Mouse (Mus musculus): ENCODE results near the gene Abca4. TPM values are rescaled to one million over a fixed set of nuclear protein-coding genes. Genes with fewer than 3 reads are reported as not detected.

Abca4 gene
- total RNA-seq (2015; ENCODE audit: low replicate concordance) = not detected in 2 replicates
- total RNA-seq (2017; ENCODE audit: low replicate concordance) = 0.51 TPM in 1 of 2 replicates, not detected in the other

DNA sequence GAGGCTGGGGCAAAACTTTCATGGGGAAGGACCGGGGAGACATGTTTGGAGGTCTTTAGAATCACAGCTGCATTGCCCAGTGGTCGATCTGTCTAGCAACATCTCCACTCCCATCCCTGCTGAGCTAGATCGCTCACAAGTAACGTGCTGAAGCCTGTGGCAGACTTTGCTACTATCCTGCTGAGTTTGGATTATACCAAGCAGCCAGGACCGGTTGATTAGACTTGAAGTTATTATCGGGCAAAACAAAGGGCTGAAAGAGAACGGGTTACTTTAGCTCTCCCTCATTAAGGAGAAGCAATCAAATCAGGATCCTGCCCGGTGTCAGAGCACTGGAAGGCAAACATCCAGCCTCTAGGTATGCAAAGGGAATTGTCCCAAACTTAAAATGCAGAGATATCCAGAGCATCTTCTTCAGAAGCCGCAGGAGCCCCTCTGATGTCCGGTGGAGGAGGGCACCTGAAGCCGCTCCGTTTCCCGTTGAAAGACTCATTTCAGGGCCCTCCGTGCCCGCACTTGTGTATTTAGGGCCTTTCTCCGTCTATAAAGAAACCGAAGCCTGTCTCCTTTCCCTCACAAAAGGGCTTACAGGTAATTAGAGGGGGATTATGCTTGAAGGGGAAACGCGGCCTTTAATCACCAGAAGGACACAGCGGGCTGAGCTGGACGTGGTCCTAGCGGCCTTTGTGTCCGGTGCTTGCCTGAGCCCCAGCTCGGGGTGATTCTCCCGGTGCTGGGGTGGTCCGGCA lies at the start of gene Abca4:
TSS of gene Abca4 (plus strand) at position 645 of the 749 bp plus-strand sequence.
- no peak for ATAC-seq (replicated peaks; ENCODE audit: low FRiP score, poor library complexity, severe bottlenecking)

DNA sequence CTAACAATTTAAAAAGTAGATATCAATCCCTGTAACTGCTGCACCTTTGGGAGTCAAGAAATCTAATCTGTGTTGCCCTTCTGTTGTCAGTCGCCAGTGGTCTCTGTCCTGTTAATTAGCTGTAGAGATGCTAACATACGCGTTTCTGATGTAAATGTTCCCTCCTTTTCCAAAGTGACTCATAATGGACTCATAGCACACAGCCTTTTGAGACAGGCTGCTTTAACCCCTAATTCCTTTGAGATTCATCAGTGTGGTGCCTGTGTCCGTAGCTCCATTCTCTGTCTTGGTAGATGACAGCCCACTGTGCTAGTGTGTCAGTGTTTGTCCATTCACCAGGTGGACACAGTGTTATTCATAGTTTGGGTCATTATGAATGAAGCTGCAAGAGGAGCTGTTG lies 49.1 kb upstream of the Abca4 start:
- ATAC-seq (replicated peaks; ENCODE audit: low FRiP score, poor library complexity, severe bottlenecking) = no peak

DNA sequence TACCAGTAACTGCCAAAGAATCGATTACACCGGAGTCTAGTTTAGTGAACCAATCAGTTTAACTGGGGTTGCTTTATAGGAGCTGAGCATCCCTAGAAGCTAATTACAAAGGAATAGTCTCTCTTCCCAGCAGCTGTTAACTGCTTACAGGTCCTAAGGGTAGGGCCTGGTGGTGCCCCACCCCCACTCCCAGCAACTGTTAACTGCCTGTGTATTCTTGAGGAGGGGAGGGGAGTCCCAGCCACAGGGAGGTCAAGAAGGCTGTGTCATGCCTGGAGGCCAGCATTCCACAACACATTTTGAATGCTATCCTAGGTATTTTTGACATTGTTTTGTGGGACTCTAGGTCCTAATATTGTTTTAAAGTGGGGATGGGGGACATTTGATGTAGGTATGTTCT lies 44.3 kb upstream of the Abca4 start:
- ATAC-seq (replicated peaks; ENCODE audit: low FRiP score, poor library complexity, severe bottlenecking) = no peak

DNA sequence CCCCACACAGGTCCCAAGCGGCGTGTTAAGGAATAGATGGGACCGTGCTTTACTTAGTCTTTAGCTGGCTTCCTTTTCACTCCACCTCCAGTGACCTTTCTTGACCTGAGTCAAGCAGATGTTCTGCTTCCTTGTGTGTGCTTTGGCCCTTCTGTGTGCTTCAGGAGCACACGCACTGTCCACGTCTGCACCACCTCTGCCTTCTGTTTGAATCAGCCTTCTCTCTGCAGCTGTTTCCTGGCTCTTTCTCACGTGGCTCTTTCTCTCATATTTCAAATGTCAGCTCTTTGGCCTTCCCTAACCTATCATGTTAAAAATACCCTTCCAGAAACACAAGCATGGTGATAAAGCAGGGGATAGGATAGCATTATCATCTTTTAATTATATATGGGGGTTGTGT lies 42.7 kb upstream of the Abca4 start:
- ATAC-seq (replicated peaks; ENCODE audit: low FRiP score, poor library complexity, severe bottlenecking) = no peak

DNA sequence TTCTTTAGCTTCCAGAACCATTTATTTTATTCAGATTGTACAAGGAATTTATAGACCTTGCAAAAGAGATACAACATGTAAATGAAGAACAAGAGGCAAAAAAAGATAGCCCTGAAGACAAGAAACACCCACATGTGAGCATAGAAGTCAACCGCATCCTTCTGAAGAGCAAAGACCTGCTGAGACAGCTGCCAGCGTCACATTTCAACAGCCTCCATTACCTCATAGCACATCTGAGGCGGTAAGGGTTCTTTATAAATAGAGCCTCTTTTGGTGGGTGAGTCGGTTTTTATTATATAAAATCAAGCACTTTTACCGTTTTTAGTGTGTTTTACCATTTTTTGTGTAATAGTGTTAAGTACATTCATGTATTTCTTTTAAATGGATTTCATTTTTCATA lies 34.4 kb upstream of the Abca4 start:
- no peak for ATAC-seq (replicated peaks; ENCODE audit: low FRiP score, poor library complexity, severe bottlenecking)

DNA sequence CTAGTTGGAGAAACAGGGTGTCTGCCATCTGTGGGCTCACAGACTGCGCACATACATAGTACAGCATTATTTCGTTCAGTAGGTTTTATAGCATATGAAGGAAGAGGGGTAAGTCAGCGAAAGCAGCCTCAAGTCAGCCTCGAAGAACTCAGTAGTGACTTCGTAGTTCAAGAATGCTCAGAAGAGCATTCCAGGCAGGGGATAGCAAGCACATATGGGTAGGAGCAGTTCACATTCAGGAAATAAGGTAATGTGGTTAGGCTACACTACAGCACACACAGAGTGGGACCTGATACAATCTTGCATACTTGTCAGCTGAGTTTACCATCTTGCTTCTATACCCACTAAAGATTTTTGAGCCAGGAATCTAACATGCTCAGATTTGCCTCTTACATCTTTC lies 34.0 kb upstream of the Abca4 start:
- ATAC-seq (replicated peaks; ENCODE audit: low FRiP score, poor library complexity, severe bottlenecking) = no peak

DNA sequence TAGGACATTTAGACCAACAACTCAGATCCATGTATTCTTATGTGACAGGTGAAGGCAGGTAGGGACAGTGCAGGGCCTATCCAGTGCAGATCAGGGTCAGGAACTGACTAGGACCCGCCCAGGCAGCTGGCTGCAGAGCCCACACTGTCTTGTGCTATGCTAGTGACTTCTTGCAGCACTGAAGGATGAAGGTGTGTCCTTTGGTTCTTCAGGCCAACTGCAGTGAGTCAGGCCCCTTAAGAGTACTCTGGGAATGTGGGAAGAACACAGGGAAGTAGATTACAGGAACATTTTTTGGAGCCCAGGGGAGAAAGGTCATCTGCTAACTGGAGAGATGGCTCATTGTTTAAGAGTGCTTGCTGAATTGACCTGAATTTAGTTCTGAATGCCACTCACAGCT lies 31.8 kb upstream of the Abca4 start:
- ATAC-seq (replicated peaks; ENCODE audit: low FRiP score, poor library complexity, severe bottlenecking) = no peak

DNA sequence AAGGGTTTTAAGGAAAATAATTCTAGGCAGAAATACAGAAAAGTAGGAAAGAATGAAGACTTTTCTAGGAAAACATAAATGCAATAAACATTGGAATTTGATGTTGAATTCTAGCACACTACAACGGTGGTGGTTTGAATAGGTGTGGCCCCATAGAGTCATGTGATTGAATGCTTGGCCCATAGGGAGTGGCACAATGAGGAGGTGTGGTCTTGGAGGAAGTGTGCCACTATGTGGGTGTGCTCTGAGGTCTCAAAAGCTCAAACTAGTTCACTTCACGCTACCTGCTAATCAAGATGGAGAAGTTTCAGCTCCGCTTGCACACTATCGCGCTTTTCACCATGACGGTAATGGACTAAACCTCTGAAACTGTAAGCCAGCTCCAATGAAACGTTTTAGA lies 25.8 kb upstream of the Abca4 start:
- no peak for ATAC-seq (replicated peaks; ENCODE audit: low FRiP score, poor library complexity, severe bottlenecking)

DNA sequence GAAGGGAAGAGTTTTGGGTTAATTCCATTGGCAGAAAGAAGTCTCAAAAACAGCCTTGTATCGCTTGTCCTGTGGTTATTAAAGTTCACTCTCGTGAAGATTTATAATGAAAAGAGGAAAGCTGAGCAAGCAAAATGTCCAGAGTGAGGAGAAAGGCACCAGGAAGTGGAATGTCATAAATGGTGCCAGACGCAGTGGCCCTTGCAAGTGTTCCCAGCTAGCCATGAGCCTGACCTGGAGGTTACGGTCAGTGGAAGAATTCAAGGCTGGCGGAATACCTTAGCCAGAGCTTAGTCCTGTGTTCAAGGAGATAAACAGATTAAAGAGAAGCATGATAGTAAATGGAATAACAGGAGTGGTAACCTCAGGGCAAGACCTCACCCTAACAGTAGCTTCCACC lies 25.1 kb upstream of the Abca4 start:
- ATAC-seq (replicated peaks; ENCODE audit: low FRiP score, poor library complexity, severe bottlenecking) = no peak

DNA sequence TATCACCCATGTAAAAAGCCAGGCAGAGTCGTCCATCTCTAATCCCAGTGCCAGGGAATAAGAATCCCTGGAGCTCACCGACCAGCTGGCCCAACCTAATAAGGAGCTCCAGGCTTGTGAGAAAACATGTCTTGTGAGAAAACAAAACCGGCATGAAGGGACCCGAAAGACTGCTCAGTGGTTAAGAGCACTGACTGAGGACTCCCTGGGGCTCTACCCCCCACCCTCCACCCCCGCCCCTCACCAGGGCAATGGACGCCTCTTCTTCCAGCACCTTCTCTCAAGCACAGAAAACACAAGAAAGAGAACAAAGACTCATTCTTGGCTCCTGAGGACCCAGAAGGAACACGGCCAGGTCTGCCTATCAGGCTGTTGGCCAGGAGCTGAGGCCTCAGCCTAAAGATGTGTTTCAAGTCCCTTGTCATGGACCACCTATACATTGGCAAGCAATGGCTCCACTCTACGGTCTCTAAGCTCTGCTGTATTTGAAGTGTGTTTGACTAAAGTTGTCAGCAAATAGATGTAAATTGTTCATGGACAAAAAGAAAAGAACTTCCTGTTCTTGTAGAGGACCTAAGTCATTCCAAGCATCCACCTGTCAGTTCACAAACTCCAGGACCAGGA lies 23.1 kb upstream of the Abca4 start:
- no peak for ATAC-seq (replicated peaks; ENCODE audit: low FRiP score, poor library complexity, severe bottlenecking)

DNA sequence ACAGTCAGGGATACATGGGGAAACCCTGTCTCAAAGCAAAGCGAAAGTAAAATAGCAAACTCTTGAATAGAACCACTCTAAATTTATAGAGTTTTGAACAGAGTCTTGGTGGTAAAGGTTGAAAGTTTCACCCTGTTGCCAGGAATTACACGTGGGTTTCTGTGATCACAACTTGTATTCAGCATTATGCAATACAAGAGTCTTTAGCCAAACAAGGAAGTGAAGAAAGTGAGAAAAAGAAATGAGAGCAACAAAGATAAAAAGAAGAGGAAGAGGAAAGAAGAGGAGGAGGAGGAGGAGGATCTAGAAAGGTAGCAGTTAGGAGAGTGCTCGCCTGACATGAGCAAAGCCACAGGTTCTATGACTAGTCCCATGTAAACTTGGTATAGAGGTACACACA lies 21.9 kb upstream of the Abca4 start:
- ATAC-seq (replicated peaks; ENCODE audit: low FRiP score, poor library complexity, severe bottlenecking) = no peak

DNA sequence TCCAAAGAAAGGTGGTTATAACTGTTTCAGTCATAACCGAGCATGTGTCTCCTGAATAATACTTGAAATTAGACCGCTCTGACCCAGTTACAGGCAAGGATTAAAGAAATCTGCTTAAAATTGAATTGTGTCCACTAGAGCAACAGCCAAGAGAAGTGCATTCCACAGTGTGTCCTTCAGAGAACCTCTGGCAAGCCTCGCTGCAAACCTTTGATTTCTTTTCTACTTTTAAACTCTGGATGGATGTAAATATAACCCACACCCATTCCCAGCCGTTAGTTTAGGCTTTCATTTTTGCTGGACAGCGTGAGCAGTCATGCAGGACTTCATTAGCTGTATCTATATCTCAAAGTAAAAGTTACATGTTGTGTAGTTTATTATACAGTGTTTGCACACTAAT lies 17.6 kb upstream of the Abca4 start:
- ATAC-seq (replicated peaks; ENCODE audit: low FRiP score, poor library complexity, severe bottlenecking) = no peak

DNA sequence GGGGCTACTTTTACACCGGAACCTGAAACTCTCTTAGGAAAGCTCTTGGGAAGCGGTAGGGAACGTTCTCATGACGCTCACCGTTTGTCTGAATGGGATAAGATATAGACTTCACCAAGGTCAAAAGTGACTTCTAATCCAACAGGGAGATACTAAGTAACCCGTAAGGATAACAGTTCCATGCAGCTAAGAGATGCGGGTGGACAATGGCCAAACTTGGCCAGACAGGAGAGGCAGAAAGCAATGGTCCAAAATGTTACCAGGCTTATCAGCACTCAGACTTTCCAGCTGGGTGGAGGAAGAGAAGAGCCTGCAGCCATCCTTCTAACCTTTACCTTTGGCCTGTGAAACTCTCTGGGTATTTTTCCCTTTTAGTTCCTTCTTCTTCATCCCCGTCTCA lies 16.5 kb upstream of the Abca4 start:
- no peak for ATAC-seq (replicated peaks; ENCODE audit: low FRiP score, poor library complexity, severe bottlenecking)

DNA sequence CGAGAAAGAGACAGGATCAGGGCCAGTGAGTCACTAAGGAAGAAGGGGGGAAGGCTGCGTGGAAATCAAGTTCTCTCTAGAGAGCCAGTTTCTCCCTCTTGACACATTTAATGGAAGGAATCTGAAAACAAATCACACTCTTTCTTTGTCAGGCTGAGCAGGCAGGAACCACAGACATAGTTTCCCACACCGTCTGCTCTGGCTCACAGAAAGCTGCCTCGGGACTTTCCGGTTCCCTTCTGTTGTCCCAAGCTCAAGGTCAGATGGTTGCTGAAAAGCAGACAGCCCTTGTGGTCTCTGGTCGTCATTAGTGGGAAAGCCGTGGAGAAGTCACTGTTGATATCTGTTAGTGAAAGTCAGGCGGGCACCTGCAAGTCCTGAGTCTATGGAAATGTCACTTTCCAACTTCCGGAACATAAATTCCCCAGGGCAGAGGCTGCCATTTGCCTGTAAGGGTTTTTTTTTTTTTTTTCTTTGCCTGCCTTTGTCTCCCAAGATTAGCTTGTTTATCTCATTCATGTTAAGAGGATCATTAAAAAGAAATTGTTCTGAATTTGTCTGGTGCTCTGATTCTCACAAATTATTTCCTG lies 10.9 kb upstream of the Abca4 start:
- no peak for ATAC-seq (replicated peaks; ENCODE audit: low FRiP score, poor library complexity, severe bottlenecking)

DNA sequence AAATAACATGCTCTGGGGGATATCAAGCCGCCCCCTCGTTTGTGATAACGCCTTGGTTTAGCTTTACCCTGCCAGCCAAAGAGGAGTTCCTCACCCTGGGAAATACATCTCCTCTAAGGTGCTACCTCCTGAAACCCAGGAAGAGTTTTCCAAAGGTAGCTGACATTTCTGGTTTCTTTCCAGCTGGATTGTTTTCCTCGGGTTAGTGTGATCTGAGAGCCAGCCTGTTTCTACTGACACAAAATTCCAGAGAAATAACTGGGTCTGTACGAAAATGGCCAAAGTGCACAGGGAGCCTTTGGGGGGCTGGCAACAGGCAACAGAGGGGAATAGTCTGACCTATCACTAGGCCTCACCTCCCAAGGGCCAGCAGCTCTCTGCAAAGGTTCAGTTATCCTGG lies 10.0 kb upstream of the Abca4 start:
- ATAC-seq (replicated peaks; ENCODE audit: low FRiP score, poor library complexity, severe bottlenecking) = no peak

DNA sequence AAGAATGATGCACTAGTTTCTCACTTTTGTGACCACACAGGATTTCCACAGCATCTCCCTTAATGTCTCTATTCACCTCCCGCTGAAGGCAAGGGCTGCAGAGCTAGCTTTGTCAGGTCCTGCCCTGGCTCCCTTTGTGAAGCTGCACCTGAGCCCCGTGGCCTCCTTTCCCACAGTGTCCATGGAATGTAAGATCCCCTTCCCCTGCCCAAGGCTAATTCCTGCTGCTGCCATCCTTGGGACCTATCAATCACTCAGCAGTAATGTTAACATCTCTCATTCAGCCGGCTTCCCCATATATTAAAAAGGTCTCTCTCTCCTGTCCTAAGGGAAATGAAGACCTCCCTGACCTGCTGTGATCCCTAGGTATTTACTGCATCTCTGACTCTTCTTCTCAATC lies 9.2 kb upstream of the Abca4 start:
- ATAC-seq (replicated peaks; ENCODE audit: low FRiP score, poor library complexity, severe bottlenecking) = no peak

DNA sequence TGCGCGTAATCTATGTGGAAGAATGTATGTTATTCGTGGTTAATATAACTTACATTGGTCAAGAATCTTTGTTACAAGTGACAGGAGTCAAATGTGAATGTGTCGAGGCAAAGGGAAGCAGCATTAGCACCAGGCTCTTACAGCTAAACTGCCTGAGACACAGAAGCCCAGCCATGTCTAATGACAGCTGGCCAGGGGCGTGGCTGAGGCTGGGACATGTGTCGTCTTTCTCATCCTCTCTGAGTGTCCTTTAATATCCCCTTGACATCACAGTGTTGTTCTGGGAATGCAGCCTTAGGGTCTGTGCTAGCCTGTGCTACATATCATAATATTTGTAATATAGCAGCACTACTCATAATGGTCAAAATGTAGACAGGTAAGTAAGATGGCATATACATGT lies 3.7 kb upstream of the Abca4 start:
- ATAC-seq (replicated peaks; ENCODE audit: low FRiP score, poor library complexity, severe bottlenecking) = no peak

DNA sequence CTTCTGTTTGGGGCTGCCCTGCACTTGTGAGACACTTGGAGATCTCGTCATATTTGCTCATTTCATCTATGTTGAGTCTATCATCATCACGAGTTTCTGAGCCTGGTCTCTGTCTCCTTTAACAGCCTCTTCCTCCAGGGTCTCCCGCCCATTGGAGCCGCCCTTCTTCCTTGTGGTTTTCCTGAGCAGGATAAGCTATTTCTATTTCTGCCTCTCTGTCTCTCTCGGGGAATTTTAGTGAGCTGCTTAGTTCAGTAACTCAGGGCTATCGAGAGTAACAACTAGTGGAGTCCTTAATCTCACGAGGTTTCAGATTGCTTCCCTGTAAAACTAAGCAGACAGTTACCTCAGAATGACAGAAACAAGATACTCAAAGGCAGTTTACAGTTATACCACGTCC lies 1.1 kb upstream of the Abca4 start:
- no peak for ATAC-seq (replicated peaks; ENCODE audit: low FRiP score, poor library complexity, severe bottlenecking)

DNA sequence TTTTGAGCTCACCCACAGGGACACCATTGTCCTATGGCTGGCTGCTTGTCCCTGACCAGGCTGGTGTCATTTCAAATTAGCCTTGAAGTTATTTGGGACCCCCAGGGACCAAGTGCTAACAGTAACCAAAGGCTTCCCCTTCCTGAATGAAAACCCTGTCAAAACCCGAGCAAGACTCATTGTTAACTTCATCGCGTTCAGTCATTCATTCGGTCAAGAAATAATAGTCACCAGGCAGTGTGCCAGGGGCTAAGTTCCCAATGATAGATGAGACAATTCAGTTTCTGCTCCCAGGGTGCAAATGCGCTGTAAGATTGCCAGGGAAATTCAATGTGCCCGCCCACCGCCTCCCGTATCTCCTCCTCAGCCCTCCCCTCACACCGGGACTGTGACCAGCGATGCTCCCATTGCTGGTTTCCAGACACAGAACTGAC lies 2.0 kb downstream of the Abca4 start:
- ATAC-seq (replicated peaks; ENCODE audit: low FRiP score, poor library complexity, severe bottlenecking) = no peak

DNA sequence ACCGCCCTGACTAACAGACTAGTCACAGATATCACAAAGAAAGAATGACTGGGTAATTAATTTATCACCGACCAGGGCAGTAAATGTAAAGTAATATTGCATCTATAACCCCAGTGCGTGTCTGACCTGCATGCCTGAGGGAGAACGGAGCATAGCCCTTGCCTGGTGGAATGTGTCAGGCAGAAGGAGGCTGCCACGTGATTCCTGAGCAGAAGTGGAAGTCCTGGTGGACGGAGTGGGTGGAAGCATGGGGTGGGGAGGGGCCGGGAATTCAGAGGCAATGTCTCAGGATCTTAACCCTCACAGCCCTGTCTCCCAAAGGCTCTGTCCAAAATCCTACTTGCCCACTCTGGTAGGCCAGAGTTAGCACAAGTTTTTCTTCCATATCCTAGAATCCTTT lies 3.2 kb downstream of the Abca4 start:
- ATAC-seq (replicated peaks; ENCODE audit: low FRiP score, poor library complexity, severe bottlenecking) = no peak

Measured in erythroblast, adult 5-6 weeks (primary cell).